Mouse (Mus musculus) forebrain, embryonic 13.5 days (tissue): ENCODE data around the gene Cyp3a44. TPM values are rescaled to one million over a fixed set of nuclear protein-coding genes. Genes with fewer than 3 reads are reported as not detected.
"Not testable (repeated sequence)": the region's sequence is repeated elsewhere in the genome, so short reads cannot be mapped to it uniquely, and the experiment has no call there.

Experiments used
- ATAC-seq: fragments of 200-750 bp; cut with Nextera tagmentation; 2 replicates; pipeline ENCODE4 v1.8.0; 2017
- H3K27ac ChIP-seq: fragments of 300-500 bp; sonication (generic); 2 replicates; pipeline ENCODE4 v1.5.1; 2015; ENCODE audit warnings: inconsistent platforms, mild to moderate bottlenecking, moderate library complexity
- H3K27me3 ChIP-seq: fragments of 300-500 bp; sonication (generic); 2 replicates; pipeline ENCODE4 v1.6.1; 2015; ENCODE audit warnings: mild to moderate bottlenecking, inconsistent platforms
- H3K36me3 ChIP-seq: fragments of 300-500 bp; sonication (generic); 2 replicates; pipeline ENCODE4 v1.6.1; 2015; ENCODE audit warnings: mild to moderate bottlenecking, inconsistent platforms; ENCODE audit not compliant: poor library complexity, severe bottlenecking
- H3K4me1 ChIP-seq: fragments of 300-500 bp; sonication (generic); 2 replicates; pipeline ENCODE4 v1.6.1; 2015; ENCODE audit warnings: inconsistent platforms
- H3K4me2 ChIP-seq: fragments of 300-500 bp; sonication (generic); 2 replicates; pipeline ENCODE4 v1.6.1; 2015; ENCODE audit warnings: inconsistent platforms, mild to moderate bottlenecking, moderate library complexity
- H3K4me3 ChIP-seq: fragments of 300-500 bp; sonication (generic); 2 replicates; pipeline ENCODE4 v1.5.1; 2015; ENCODE audit warnings: mild to moderate bottlenecking, inconsistent platforms
- H3K9ac ChIP-seq: fragments of 300-500 bp; sonication (generic); 2 replicates; pipeline ENCODE4 v1.6.1; 2015; ENCODE audit warnings: mild to moderate bottlenecking, inconsistent platforms
- H3K9me3 ChIP-seq: fragments of 300-500 bp; sonication (generic); replicated peaks from 2 replicates; pipeline ENCODE4 v1.6.1; 2016; ENCODE audit warnings: inconsistent platforms
- WGBS: fragments of 180-500 bp; shearing (Covaris S2); methylation state at CpG from one replicate; pipeline ENCODE4 v1.1.7; 2015; 5-methylcytosine and 5-hydroxymethylcytosine counted together
- polyA plus RNA-seq: library from polyadenylated mRNA; unstranded; fragments of >200 nt; fragmentation: Nextera tagmentation; extraction: Ambion mirVana; gene quantifications from 2 replicates; pipeline ENCODE4 v1.2.1, GENCODE M21; 2015

Cyp3a44 gene
- not detected in 2 replicates for polyA plus RNA-seq

GRCm38 (mm10) chr5:145805796-145806195 is at the start of gene Cyp3a44:
Cyp3a44 (minus strand) TSS chr5:145805874.
- H3K4me1 ChIP-seq, H3K36me3 ChIP-seq, H3K27ac ChIP-seq, H3K4me3 ChIP-seq, H3K9ac ChIP-seq, H3K4me2 ChIP-seq, H3K27me3 ChIP-seq, ATAC-seq: not testable (repeated sequence)
- peaks cover 41% of the 10 kb centered on the region for H3K9me3 ChIP-seq
- 62% methylated on average over 2 of the region's 2 CpGs for WGBS

- H3K4me2 ChIP-seq, H3K27me3 ChIP-seq, H3K4me3 ChIP-seq, ATAC-seq, H3K4me1 ChIP-seq, H3K36me3 ChIP-seq, H3K9ac ChIP-seq, H3K27ac ChIP-seq: not testable (repeated sequence)
- H3K9me3 ChIP-seq: peaks cover 56% of the 10 kb centered on the region
These were observed 5.4 kb downstream of the Cyp3a44 start for GRCm38 (mm10) chr5:145800229-145800628.

- not testable (repeated sequence) for H3K27me3 ChIP-seq, H3K4me1 ChIP-seq, H3K27ac ChIP-seq, ATAC-seq, H3K4me3 ChIP-seq, H3K36me3 ChIP-seq, H3K9ac ChIP-seq, H3K4me2 ChIP-seq
- H3K9me3 ChIP-seq: peaks cover 43% of the 10 kb centered on the region
These were observed 12.4 kb downstream of the Cyp3a44 start for GRCm38 (mm10) chr5:145793232-145793631.

- not testable (repeated sequence) for H3K27me3 ChIP-seq, H3K4me3 ChIP-seq, H3K4me2 ChIP-seq, H3K9ac ChIP-seq, H3K36me3 ChIP-seq, ATAC-seq, H3K27ac ChIP-seq, H3K4me1 ChIP-seq
- H3K9me3 ChIP-seq: peaks cover 18% of the 10 kb centered on the region
- WGBS: 76% methylated on average over 3 of the region's 3 CpGs
These were observed 68.2 kb downstream of the Cyp3a44 start for GRCm38 (mm10) chr5:145737512-145737911.

Other genes starting within 250 kb of the Cyp3a44 start
- not detected in 2 replicates for gene Cyp3a41b, start 221.1 kb downstream of the Cyp3a44 start, polyA plus RNA-seq
- gene Cyp3a41a, start 85.7 kb downstream of the Cyp3a44 start, polyA plus RNA-seq: not detected in 2 replicates
- gene Cyp3a11, start 74.1 kb upstream of the Cyp3a44 start, polyA plus RNA-seq: not detected in 2 replicates
- gene Cyp3a25, start 203.7 kb upstream of the Cyp3a44 start, polyA plus RNA-seq: not detected in 2 replicates